Mouse (Mus musculus) stomach, embryonic 16.5 days (tissue): Measurements from ENCODE around the gene Hyal3. TPM values are rescaled to one million over a fixed set of nuclear protein-coding genes. Genes with fewer than 3 reads are reported as not detected.

Source experiments
- ATAC-seq: fragments of 200-750 bp; cut with Nextera tagmentation; 2 replicates; pipeline ENCODE4 v1.8.0; 2017; ENCODE audit warnings: moderate number of reproducible peaks, moderate TSS enrichment; ENCODE audit not compliant: insufficient read depth, low FRiP score
- H3K27ac ChIP-seq: fragments of 300-500 bp; sonication (generic); 2 replicates; pipeline ENCODE4 v1.5.1; 2014; ENCODE audit warnings: low read length
- H3K27me3 ChIP-seq: fragments of 300-500 bp; sonication (generic); 2 replicates; pipeline ENCODE4 v1.6.1; 2014; ENCODE audit warnings: low read length, control low read depth, mixed read lengths; ENCODE audit not compliant: control insufficient read depth, insufficient read depth
- H3K36me3 ChIP-seq: fragments of 300-500 bp; sonication (generic); 2 replicates; pipeline ENCODE4 v1.6.1; 2014; ENCODE audit warnings: low read length; ENCODE audit not compliant: control insufficient read depth, insufficient read depth
- H3K4me1 ChIP-seq: fragments of 300-500 bp; sonication (generic); 2 replicates; pipeline ENCODE4 v1.6.1; 2014; ENCODE audit warnings: low read length, control low read depth, mixed read lengths; ENCODE audit not compliant: control insufficient read depth, insufficient read depth
- H3K4me2 ChIP-seq: fragments of 300-500 bp; sonication (generic); 2 replicates; pipeline ENCODE4 v1.6.1; 2014; ENCODE audit warnings: low read depth, low read length, mixed read lengths
- H3K4me3 ChIP-seq: fragments of 300-500 bp; sonication (generic); replicated peaks from 2 replicates; pipeline ENCODE4 v1.5.1; 2014; ENCODE audit warnings: mild to moderate bottlenecking, low read length
- H3K9ac ChIP-seq: fragments of 300-500 bp; sonication (generic); 2 replicates; pipeline ENCODE4 v1.6.1; 2014; ENCODE audit warnings: low read length
- H3K9me3 ChIP-seq: fragments of 300-500 bp; sonication (generic); replicated peaks from 2 replicates; pipeline ENCODE4 v1.6.1; 2016; ENCODE audit warnings: low read length, control low read depth; ENCODE audit not compliant: control insufficient read depth
- WGBS: fragments of 180-500 bp; shearing (Covaris S2); extraction: QIAGEN DNeasy Blood & Tissue Kit; methylation state at CpG from one replicate; pipeline ENCODE4 v1.1.7; 2014; 5-methylcytosine and 5-hydroxymethylcytosine counted together
- polyA plus RNA-seq: library from polyadenylated mRNA; unstranded; fragments of >200 nt; fragmentation: Nextera tagmentation; extraction: Ambion mirVana; gene quantifications from 2 replicates; pipeline ENCODE4 v1.2.1, GENCODE M21; 2015

Hyal3 gene
- polyA plus RNA-seq, 1 experiment from 2014 or later = 1.4 TPM

DNA sequence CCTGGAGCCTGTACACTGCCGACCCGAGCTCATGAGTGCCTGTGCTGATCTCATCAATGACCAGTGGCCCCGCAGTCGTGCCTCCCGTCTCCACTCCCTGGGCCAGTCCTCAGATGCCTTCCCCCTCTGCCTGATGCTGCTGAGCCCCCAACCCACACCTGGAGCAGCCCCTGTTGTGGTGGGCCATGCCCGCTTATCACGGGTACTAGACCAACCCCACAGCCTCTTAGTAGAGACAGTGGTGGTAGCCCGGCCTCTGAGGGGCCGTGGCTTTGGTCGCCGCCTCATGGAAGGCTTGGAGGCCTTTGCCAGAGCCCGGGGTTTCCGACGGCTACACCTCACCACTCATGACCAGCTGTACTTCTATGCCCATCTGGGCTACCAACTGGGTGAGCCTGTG, 2.6 kb downstream of the Hyal3 start:
- Histone ChIP-seq H3K9me3 (no peaks in the 10 kb centered on the region), H3K27ac (no peak overlapping the region), H3K9ac (no peak overlapping the region), H3K4me3 (no peak overlapping the region), H3K27me3 (no peaks in the 10 kb centered on the region), H3K4me1 (peaks cover 18% of the 10 kb centered on the region; the same call in 1 of the 2 replicates), H3K4me2 (no peak overlapping the region), H3K36me3 (no peaks in the 10 kb centered on the region; the same call in 1 of the 2 replicates)
- ATAC-seq = no peak
- 87% methylated on average over 14 of the region's 14 CpGs for WGBS

- 90% methylated on average over 5 of the region's 5 CpGs for WGBS
- H3K4me1 ChIP-seq = peaks cover 31% of the 10 kb centered on the region
- H3K4me3 ChIP-seq = no peak overlapping the region
- H3K9ac ChIP-seq = no peak overlapping the region
- no peaks in the 10 kb centered on the region for H3K27me3 ChIP-seq
- no peaks in the 10 kb centered on the region for H3K9me3 ChIP-seq
- no peak overlapping the region for H3K27ac ChIP-seq
- peaks cover 13% of the 10 kb centered on the region for H3K36me3 ChIP-seq
- no peak overlapping the region for H3K4me2 ChIP-seq
- no peak for ATAC-seq
Measured at GRCm38 (mm10) chr9:107586504-107586903, 5.9 kb downstream of the Hyal3 start.

DNA sequence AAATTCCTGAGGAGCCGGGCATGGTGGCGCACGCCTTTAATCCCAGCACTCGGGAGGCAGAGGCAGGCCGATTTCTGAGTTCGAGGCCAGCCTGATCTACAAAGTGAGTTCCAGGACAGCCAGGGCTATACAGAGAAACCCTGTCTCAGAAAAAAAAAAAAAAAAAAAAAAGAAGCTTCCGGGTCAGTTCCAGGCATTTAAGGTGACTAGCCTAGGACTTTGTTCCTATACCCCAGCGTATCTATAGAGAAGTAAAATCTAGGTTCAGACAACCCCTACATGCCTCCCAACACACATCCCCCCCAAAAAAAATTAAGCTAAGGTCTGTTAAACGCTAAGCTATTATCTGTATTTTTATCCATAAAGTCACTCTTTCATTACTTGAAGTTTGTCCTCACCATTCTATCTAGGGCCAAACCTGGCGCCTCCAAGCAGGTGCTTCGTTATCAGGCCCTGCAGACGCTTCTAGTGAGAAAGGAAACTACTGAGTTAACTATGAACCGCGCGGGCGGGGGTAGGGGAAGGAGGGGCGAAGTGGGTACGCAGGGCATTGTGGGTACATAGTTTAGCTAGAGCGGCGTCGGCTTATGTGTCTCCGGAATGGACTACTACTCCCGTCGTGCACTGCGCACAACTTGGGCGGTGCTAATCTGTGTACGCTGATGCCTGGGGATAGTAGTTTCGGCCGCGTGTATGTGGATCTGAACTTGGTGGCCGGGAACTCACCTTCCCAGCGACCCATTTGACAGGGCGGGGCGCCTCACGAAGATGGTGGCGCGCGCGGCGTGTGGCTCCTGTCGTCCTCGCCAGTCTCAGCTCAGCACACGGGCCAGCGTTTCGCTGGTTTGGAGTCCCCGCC, 6.6 kb downstream of the Hyal3 start, which contains the start of gene Ifrd2:
TSS of gene Ifrd2 (plus strand) at position 669 of the 859 bp plus-strand sequence.
- 12% methylated on average over 46 of the region's 46 CpGs for WGBS
- Histone ChIP-seq H3K9me3 (no peaks in the 10 kb centered on the region), H3K27ac (peak within 1 kb of the TSS; percentile 64), H3K27me3 (no peaks in the 10 kb centered on the region), H3K4me1 (peaks cover 31% of the 10 kb centered on the region), H3K4me2 (peak within 1 kb of the TSS; percentile 76), H3K9ac (peak within 1 kb of the TSS; percentile 83), H3K4me3 (peak within 1 kb of the TSS; percentile 90), H3K36me3 (peaks cover 18% of the 10 kb centered on the region)
- peak; percentile 98 for ATAC-seq

DNA sequence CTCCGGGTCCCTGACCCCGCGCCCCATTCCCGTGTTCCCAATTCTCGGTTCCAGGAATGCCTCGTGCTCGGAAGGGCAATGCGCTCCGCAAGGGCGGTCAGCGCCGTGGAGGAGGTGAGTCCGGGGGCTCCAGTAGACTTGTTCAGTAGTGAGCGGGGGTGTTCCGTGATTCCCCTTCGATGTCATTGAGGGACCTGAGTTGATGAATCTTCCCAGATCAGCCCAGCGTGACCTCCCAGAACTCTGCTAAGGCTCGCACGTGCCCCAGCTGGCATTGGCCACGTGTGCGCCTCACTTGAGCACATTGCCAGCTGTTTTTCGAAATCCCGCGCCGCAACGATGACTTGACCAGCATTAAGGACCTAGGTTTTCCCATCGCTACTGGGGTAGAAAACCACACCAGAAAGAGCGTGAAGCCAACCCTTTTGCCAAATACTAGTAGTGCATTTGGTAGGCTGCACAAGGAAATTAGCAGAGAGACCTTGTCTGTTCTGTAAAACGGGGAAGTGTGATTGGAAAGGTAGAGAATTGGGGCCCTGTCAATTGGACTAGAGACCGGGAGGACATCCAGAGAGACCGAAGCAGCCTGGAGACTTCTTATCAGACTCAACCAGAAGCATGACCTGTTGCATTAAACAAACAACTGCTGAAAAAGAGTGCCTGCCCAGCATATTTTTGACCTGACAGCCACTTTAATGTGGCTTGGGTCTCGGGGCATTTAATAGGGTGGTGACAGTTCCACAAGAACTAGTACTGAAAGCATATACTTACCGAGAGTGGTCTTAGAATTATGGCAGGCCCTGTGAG, 7.4 kb downstream of the Hyal3 start:
- Histone ChIP-seq H3K36me3 (peaks cover 22% of the 10 kb centered on the region), H3K27ac (peak overlapping the region; percentile 61), H3K4me3 (peak overlapping the region; percentile 90), H3K4me2 (peak overlapping the region; percentile 76), H3K9me3 (no peaks in the 10 kb centered on the region), H3K27me3 (no peaks in the 10 kb centered on the region), H3K4me1 (peaks cover 31% of the 10 kb centered on the region), H3K9ac (peak overlapping the region; percentile 83)
- WGBS = 2% methylated on average over 33 of the region's 33 CpGs
- ATAC-seq = peak; percentile 7; the same call in 1 of the 2 replicates

DNA sequence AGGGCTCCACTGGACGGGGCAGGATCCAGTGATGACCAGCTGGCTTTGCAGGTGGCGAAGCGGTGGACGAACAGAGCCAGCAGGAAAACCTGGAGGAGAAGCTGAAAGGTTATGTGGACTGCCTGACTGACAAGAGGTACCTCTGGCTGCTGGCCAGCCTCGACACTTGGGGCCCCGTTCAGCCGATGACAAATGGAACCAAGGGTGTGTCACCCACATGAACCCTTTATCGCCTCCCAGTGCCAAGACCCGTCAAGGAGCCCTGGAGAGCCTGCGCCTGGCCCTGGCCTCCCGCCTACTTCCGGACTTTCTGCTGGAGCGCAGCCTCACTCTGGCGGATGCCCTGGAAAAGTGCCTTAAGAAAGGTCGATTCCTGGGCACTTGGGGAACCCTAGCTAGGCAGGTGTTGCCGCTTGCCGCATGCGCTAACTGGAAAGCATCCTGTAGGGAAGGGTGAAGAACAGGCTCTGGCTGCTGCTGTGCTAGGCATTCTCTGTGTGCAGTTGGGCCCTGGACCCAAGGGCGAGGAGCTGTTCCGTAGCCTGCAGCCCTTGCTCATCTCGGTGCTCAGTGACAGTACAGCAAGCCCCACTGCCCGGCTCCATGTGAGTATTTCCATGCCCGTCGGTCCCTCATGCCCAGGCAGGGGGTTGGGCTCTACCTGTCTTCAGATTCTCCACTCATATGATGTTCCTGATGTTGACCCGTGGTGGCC, 9.6 kb downstream of the Hyal3 start:
- no peaks in the 10 kb centered on the region for H3K27me3 ChIP-seq
- peak overlapping the region; percentile 11; the same call in 1 of the 2 replicates for H3K9ac ChIP-seq
- peak overlapping the region; percentile 4 for H3K4me3 ChIP-seq
- H3K4me2 ChIP-seq = peak overlapping the region; percentile 34
- H3K36me3 ChIP-seq = peaks cover 22% of the 10 kb centered on the region
- WGBS = 69% methylated on average over 25 of the region's 25 CpGs
- H3K4me1 ChIP-seq = peaks cover 31% of the 10 kb centered on the region
- H3K27ac ChIP-seq = peak overlapping the region; percentile 68
- peak; percentile 35; the same call in 1 of the 2 replicates for ATAC-seq
- H3K9me3 ChIP-seq = no peaks in the 10 kb centered on the region

- 0 out of 2 replicates have a peak overlapping the region, but pooled peaks have one; percentile 4 for H3K4me3 ChIP-seq
Measured at GRCm38 (mm10) chr9:107590773-107591060, 10.1 kb downstream of the Hyal3 start.

GRCm38 (mm10) chr9:107593101-107593976, 12.7 kb downstream of the Hyal3 start:
- WGBS = 83% methylated on average over 11 of the region's 11 CpGs
- no peak overlapping the region for H3K27ac ChIP-seq
- no peak overlapping the region for H3K4me3 ChIP-seq
- ATAC-seq = no peak
- no peaks in the 10 kb centered on the region for H3K27me3 ChIP-seq
- H3K9me3 ChIP-seq = no peaks in the 10 kb centered on the region
- H3K36me3 ChIP-seq = peaks cover 22% of the 10 kb centered on the region
- H3K9ac ChIP-seq = peak overlapping the region; percentile 5; the same call in 1 of the 2 replicates
- H3K4me1 ChIP-seq = peaks cover 21% of the 10 kb centered on the region
- H3K4me2 ChIP-seq = no peak overlapping the region

More at GRCm38 (mm10) chr9:107590773-107591060, 10.1 kb downstream of the Hyal3 start:
- H3K9ac ChIP-seq = peak overlapping the region; percentile 11; the same call in 1 of the 2 replicates
- H3K27me3 ChIP-seq = no peaks in the 10 kb centered on the region
- no peaks in the 10 kb centered on the region for H3K9me3 ChIP-seq
- no peak for ATAC-seq
- H3K4me2 ChIP-seq = peak overlapping the region; percentile 34
- peak overlapping the region; percentile 68 for H3K27ac ChIP-seq
- WGBS = 80% methylated on average over 6 of the region's 6 CpGs
- H3K36me3 ChIP-seq = peaks cover 22% of the 10 kb centered on the region
- H3K4me1 ChIP-seq = peaks cover 31% of the 10 kb centered on the region
